Mouse (Mus musculus) heart, embryonic 11.5 days (tissue): ENCODE results near the gene Atp8a1. TPM values are rescaled to one million over a fixed set of nuclear protein-coding genes. Genes with fewer than 3 reads are reported as not detected.
"Not testable (repeated sequence)": the region's sequence is repeated elsewhere in the genome, so short reads cannot be mapped to it uniquely, and the experiment has no call there.

Experiments used
- ATAC-seq: fragments of 200-750 bp; cut with Nextera tagmentation; replicated peaks from 2 replicates; pipeline ENCODE4 v1.8.0; 2017; ENCODE audit warnings: moderate library complexity; ENCODE audit not compliant: insufficient number of reproducible peaks, low FRiP score, low TSS enrichment
- H3K27ac ChIP-seq: fragments of 300-500 bp; sonication (generic); 2 replicates; pipeline ENCODE4 v1.5.1; 2014; ENCODE audit warnings: mild to moderate bottlenecking, low read depth, low read length
- H3K27me3 ChIP-seq: fragments of 300-500 bp; sonication (generic); 2 replicates; pipeline ENCODE4 v1.6.1; 2014; ENCODE audit warnings: mild to moderate bottlenecking, low read length, mixed read lengths; ENCODE audit not compliant: control insufficient read depth, insufficient read depth
- H3K36me3 ChIP-seq: fragments of 300-500 bp; sonication (generic); 2 replicates; pipeline ENCODE4 v1.6.1; 2014; ENCODE audit warnings: mild to moderate bottlenecking, low read length, moderate library complexity, mixed read lengths; ENCODE audit not compliant: control insufficient read depth, insufficient read depth
- H3K4me1 ChIP-seq: fragments of 300-500 bp; sonication (generic); 2 replicates; pipeline ENCODE4 v1.6.1; 2014; ENCODE audit warnings: low read length; ENCODE audit not compliant: control insufficient read depth, insufficient read depth
- H3K4me2 ChIP-seq: fragments of 300-500 bp; sonication (generic); 2 replicates; pipeline ENCODE4 v1.6.1; 2014; ENCODE audit warnings: mild to moderate bottlenecking, moderate library complexity
- H3K4me3 ChIP-seq: fragments of 300-500 bp; sonication (generic); 2 replicates; pipeline ENCODE4 v1.5.1; 2014; ENCODE audit warnings: low read depth, low read length
- H3K9ac ChIP-seq: fragments of 300-500 bp; sonication (generic); 2 replicates; pipeline ENCODE4 v1.6.1; 2014; ENCODE audit warnings: mild to moderate bottlenecking, low read depth, low read length, moderate library complexity
- H3K9me3 ChIP-seq: fragments of 300-500 bp; sonication (generic); replicated peaks from 2 replicates; pipeline ENCODE4 v1.6.1; 2016; ENCODE audit warnings: low read length; ENCODE audit not compliant: control insufficient read depth
- WGBS: fragments of 180-500 bp; shearing (Covaris S2); extraction: QIAGEN DNeasy Blood & Tissue Kit; methylation state at CpG from one replicate; pipeline ENCODE4 v1.1.7; 2014; ENCODE audit not compliant: insufficient replicate concordance; 5-methylcytosine and 5-hydroxymethylcytosine counted together
- polyA plus RNA-seq: library from polyadenylated mRNA; unstranded; fragments of >200 nt; fragmentation: Nextera tagmentation; extraction: Ambion mirVana; gene quantifications from 2 replicates; pipeline ENCODE4 v1.2.1, GENCODE M21; 2014

The Atp8a1 gene
- polyA plus RNA-seq, 1 experiment from 2014 or later = 25.1 TPM

DNA sequence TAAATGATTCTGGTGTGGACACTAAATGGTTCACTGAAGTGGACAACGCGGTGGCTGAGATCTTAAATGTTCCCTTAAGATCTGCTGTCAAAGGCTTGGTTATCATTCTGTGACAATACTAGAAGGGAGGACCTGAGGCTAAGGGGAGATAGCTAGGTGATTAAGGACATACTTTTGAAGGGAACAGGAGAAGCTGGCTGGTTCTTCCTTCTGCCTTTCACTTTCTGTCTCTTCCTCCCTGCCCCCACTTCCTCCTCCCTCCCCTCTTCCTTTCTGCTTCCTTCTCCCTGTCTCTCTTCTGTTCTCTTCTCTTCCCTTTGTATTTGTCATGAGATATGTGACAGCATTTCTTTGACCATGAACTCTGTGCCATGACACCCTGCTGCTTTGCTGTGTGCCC lies 26.0 kb downstream of the Atp8a1 start:
- H3K4me2 ChIP-seq = no peak overlapping the region; the same call in 1 of the 2 replicates
- no peaks in the 10 kb centered on the region for H3K9me3 ChIP-seq
- H3K9ac ChIP-seq = no peak overlapping the region
- H3K27ac ChIP-seq = no peak overlapping the region
- no peak for ATAC-seq
- H3K4me1 ChIP-seq = peaks cover 4% of the 10 kb centered on the region; the same call in 1 of the 2 replicates
- WGBS = 69% methylated on average over 2 of the region's 2 CpGs
- H3K27me3 ChIP-seq = no peaks in the 10 kb centered on the region
- no peaks in the 10 kb centered on the region for H3K36me3 ChIP-seq
- no peak overlapping the region for H3K4me3 ChIP-seq

DNA sequence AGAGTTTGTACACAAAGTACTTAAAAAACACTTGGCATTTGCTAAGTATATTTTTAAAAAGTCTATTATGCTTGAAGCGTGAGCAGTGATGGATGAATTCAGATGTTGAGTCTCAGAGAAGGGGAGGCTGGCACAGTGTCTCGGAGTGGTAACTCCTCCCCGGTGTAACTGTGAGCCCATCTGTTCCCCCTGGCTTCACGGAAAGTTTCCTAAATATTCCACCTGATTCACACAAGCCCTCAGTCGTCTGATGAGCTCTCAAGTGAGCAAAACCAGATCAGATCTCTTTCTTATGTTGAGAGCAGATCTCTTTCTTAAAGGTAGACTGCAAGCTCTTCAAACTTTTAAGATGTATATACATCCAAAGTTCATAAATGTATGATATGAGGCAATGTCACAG lies 27.8 kb downstream of the Atp8a1 start:
- ATAC-seq = no peak
- Histone ChIP-seq H3K27me3 (no peaks in the 10 kb centered on the region), H3K9me3 (no peaks in the 10 kb centered on the region), H3K9ac (no peak overlapping the region), H3K4me2 (no peak overlapping the region), H3K27ac (no peak overlapping the region), H3K36me3 (no peaks in the 10 kb centered on the region), H3K4me1 (peaks cover 5% of the 10 kb centered on the region; the same call in 1 of the 2 replicates), H3K4me3 (no peak overlapping the region)
- 75% methylated on average over 5 of the region's 5 CpGs for WGBS

DNA sequence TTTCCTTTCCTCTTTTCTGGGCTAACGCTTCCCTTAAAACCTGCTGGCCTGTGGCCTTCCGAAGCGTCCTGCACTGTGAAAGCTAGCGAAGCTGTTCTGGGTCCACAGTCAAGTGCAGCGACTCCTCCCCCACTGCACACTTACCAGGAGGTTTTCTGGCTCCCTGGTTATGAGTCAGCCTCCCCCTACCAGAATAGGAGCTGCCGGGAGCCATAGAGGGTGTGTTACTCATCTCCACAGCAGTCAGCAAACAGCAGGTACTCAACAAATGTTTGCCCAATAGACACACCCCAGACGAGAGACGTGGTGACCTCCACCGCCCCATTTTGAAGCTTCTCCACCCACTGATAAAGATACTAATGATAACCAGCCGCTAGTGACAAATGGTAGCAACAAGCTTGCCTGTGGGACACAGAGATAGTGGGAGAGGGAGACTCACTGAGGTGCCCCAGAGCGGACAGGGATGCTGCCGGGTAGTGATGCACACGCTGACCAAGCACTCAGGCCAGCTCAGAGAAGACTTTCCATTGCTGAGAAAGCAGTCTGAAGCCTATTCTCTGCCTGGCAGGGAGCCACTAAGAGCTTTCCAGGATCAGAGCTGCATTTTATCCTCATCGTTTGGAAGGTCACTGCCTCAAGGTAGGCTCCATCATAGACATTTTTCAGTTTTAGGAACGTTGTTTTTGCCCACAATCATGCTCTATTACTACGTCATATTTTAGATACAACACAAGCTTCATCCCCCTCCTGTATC lies 31.5 kb downstream of the Atp8a1 start:
- Histone ChIP-seq H3K9me3 (no peaks in the 10 kb centered on the region), H3K27me3 (no peaks in the 10 kb centered on the region), H3K36me3 (no peaks in the 10 kb centered on the region), H3K4me2 (peak overlapping the region; percentile 44), H3K4me1 (peaks cover 2% of the 10 kb centered on the region; the same call in 1 of the 2 replicates), H3K9ac (peak overlapping the region; percentile 56; the same call in 1 of the 2 replicates), H3K4me3 (peak overlapping the region; percentile 21), H3K27ac (peak overlapping the region; percentile 83)
- 24% methylated on average over 16 of the region's 16 CpGs for WGBS
- peak; percentile 90 for ATAC-seq

DNA sequence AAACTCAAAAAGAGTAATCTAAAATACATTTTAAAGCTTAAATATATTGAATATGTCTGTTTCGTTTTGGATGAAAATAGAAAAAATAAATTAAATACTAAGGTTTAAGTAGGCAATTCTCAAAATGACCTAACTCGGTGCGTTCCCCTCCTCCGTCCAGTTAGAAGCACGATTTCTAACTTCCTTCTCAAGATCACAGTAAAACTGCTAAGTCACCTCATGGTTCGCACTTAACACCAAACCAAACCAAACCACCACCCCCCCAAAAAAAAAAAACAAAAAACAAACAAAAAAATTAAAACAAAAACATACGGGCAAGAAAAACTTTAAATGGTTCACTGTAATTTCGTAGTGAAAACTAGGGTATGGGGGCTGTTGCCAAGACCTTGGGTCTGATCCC lies 32.2 kb downstream of the Atp8a1 start:
- Histone ChIP-seq H3K4me3 (peak overlapping the region; percentile 21), H3K9ac (peak overlapping the region; percentile 56; the same call in 1 of the 2 replicates), H3K4me2 (peak overlapping the region; percentile 44), H3K27ac (peak overlapping the region; percentile 83)
- not testable (repeated sequence) for H3K36me3 ChIP-seq, H3K4me1 ChIP-seq, H3K9me3 ChIP-seq, H3K27me3 ChIP-seq, ATAC-seq
- 73% methylated on average over 6 of the region's 8 CpGs for WGBS

DNA sequence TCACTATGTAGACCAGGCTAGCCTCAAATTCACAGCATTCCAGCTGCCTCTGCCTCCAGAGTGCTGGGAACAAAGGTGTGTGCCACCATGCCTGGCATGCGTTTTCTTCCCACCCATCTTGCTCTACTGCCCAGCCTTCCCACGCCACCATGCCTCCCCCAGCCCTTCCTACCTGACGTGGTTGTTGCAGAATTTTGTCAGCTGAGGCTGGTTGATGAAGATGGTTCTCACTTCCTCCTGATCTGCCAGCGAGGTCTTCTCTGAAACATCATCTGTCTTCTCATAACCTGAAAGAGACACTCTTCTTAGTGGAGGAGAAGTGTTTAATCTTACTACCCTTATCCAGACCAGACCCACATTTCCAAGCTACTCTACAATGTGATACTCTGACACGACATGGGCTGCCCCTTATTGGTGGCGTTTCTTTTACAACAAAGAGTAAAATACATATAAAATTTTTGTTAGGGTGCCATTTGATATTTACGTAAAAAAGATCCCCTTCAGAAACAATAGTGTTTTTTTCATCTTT lies 32.7 kb downstream of the Atp8a1 start:
- Histone ChIP-seq H3K9me3 (no peaks in the 10 kb centered on the region), H3K9ac (peak overlapping the region; percentile 50; the same call in 1 of the 2 replicates), H3K4me3 (peak overlapping the region; percentile 27; the same call in 1 of the 2 replicates), H3K27me3 (no peaks in the 10 kb centered on the region), H3K27ac (peak overlapping the region; percentile 4; the same call in 1 of the 2 replicates), H3K36me3 (no peaks in the 10 kb centered on the region), H3K4me1 (peaks cover 2% of the 10 kb centered on the region; the same call in 1 of the 2 replicates), H3K4me2 (peak overlapping the region; percentile 41)
- 73% methylated on average over 7 of the region's 7 CpGs for WGBS
- ATAC-seq = no peak

DNA sequence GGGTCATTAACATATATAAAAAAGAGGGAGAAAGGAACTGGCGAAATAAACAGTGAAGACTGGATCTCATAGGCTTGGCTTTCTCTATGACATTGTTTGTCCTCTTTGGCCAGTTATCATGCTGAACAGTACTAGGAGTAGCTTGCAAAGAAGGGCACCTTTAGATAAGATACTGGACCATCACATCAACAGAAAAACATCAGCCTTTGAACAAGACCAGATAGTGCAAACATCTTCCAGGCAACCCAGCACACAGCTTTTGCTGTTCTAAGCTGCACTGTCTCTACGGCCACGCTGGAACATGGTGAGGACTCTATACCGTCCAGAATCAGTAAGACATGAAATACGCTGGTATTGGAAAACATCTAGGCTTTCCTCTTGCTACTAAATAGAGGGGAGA lies 33.9 kb downstream of the Atp8a1 start:
- H3K36me3 ChIP-seq = no peaks in the 10 kb centered on the region
- ATAC-seq = peak; percentile 55; the same call in 1 of the 2 replicates
- H3K9me3 ChIP-seq = no peaks in the 10 kb centered on the region
- peak overlapping the region; percentile 27; the same call in 1 of the 2 replicates for H3K4me3 ChIP-seq
- H3K9ac ChIP-seq = no peak overlapping the region
- H3K27ac ChIP-seq = peak overlapping the region; percentile 59; the same call in 1 of the 2 replicates
- WGBS = 72% methylated on average over 5 of the region's 5 CpGs
- peak overlapping the region; percentile 45 for H3K4me2 ChIP-seq
- H3K4me1 ChIP-seq = peaks cover 2% of the 10 kb centered on the region; the same call in 1 of the 2 replicates
- H3K27me3 ChIP-seq = no peaks in the 10 kb centered on the region

DNA sequence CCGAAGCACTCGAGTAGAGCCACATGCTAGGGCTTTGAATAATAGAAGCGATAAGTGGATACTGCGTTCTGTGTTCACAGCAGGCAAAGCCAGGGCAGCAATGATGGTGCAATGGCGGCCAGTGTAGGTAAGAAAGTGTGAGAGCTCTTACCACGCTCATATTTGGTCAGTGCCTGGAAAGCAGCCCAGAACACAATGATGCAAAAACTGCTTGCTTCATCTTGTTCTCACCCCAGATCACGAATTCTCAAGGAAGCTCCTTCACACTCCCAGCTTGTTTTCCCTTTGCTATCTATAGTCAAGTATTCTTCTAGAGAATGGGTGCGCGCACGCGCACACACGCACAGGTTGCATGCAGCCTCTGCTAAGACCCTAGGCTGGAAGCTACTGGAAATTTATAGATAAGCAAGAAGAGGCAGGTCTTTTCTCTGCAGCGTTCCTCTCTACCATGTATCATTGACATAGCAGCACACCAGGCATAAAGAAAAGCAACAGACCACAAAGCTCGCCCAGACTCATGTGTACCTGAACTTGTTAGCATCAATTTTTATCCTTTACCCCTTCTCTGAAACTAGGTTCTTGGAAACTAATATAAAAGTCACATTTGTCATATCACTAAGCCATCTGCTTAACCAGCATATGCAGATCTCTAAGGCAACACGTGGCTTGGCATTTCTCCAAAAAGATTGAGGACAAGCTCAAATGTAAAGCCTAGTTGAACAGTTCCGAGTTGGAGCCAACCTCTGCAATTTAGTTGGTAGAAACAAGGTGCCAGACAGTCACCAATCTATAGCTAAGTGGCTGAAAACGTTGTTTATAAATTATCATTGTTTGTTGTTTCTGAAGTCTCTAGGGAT lies 44.8 kb downstream of the Atp8a1 start:
- H3K4me2 ChIP-seq = no peak overlapping the region
- 87% methylated on average over 17 of the region's 17 CpGs for WGBS
- no peaks in the 10 kb centered on the region for H3K9me3 ChIP-seq
- H3K4me1 ChIP-seq = peaks cover 5% of the 10 kb centered on the region; the same call in 1 of the 2 replicates
- no peaks in the 10 kb centered on the region for H3K27me3 ChIP-seq
- H3K9ac ChIP-seq = no peak overlapping the region
- no peaks in the 10 kb centered on the region for H3K36me3 ChIP-seq
- no peak for ATAC-seq
- no peak overlapping the region for H3K27ac ChIP-seq
- H3K4me3 ChIP-seq = no peak overlapping the region

DNA sequence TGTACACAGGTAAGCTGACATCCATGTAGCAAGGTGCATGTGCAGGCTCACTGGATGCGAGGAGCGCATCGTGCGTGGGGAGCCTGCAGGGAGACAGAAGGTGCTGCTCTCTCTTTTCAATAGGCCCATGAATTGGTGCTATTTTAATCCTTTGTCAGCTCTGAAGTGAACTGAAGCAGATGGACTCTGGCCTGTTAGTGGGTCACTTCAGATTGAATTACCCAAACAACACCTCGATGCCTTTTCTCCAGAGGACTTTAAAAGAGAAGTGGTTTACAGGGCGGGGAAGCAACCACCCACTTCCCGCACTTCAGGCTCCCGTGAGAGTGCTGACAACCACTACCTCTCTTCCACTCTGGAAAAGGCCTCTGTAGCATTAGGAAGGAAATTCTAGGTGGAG lies 46.4 kb downstream of the Atp8a1 start:
- no peak overlapping the region for H3K27ac ChIP-seq
- no peak for ATAC-seq
- no peak overlapping the region for H3K4me3 ChIP-seq
- H3K9ac ChIP-seq = no peak overlapping the region
- H3K27me3 ChIP-seq = no peaks in the 10 kb centered on the region
- WGBS = 61% methylated on average over 8 of the region's 8 CpGs
- H3K36me3 ChIP-seq = no peaks in the 10 kb centered on the region
- no peak overlapping the region for H3K4me2 ChIP-seq
- no peaks in the 10 kb centered on the region for H3K9me3 ChIP-seq
- peaks cover 5% of the 10 kb centered on the region; the same call in 1 of the 2 replicates for H3K4me1 ChIP-seq
